Mouse (Mus musculus) liver, adult 2 months (tissue): ENCODE measurements around the gene Azgp1. TPM values are rescaled to one million over a fixed set of nuclear protein-coding genes. Genes with fewer than 3 reads are reported as not detected.

Source experiments
- DNase-seq: peaks from one replicate; pipeline ENCODE4 v3.0.0-alpha.2; 2011; ENCODE audit warnings: low read depth, low spot score; ENCODE audit errors: extremely low read depth
- H3K27ac ChIP-seq: fragments of 200-500 bp; replicated peaks from 2 replicates; pipeline ENCODE4 v1.5.1; 2012; ENCODE audit warnings: low read depth, mild to moderate bottlenecking, control low read depth, inconsistent platforms, low read length; ENCODE audit not compliant: insufficient read depth
- H3K27me3 ChIP-seq: fragments of 200-500 bp; 2 replicates; pipeline ENCODE4 v1.6.1; 2012; ENCODE audit warnings: mild to moderate bottlenecking, moderate library complexity, low read length, inconsistent platforms; ENCODE audit not compliant: control insufficient read depth, insufficient read depth
- H3K36me3 ChIP-seq: fragments of 200-500 bp; 2 replicates; pipeline ENCODE4 v1.6.1; 2012; ENCODE audit warnings: low read length, inconsistent platforms; ENCODE audit not compliant: control insufficient read depth, insufficient read depth
- H3K4me1 ChIP-seq: fragments of 200-500 bp; 2 replicates; pipeline ENCODE4 v1.6.1; 2011; ENCODE audit warnings: low read length; ENCODE audit not compliant: control insufficient read depth, insufficient read depth
- H3K4me3 ChIP-seq: fragments of 200-500 bp; 2 replicates; pipeline ENCODE4 v1.5.1; 2011; ENCODE audit warnings: low read depth, mild to moderate bottlenecking, control low read depth, low read length, moderate library complexity; ENCODE audit not compliant: insufficient read depth
- H3K79me2 ChIP-seq: fragments of 200-500 bp; 2 replicates; pipeline ENCODE4 v1.6.1; 2012; ENCODE audit warnings: inconsistent platforms, mild to moderate bottlenecking, low read length, moderate library complexity; ENCODE audit not compliant: control insufficient read depth, insufficient read depth
- H3K9ac ChIP-seq: fragments of 200-500 bp; 2 replicates; pipeline ENCODE4 v1.6.1; 2012; ENCODE audit warnings: low read depth, mild to moderate bottlenecking, control low read depth, inconsistent platforms, low read length
- CTCF ChIP-seq: fragments of 200-500 bp; IDR thresholded peaks from 2 replicates; pipeline ENCODE4 v1.5.1; 2011; ENCODE audit warnings: low read depth, low read length, control low read depth
- POLR2A ChIP-seq: fragments of 200-500 bp; IDR thresholded peaks from 2 replicates; pipeline ENCODE4 v1.6.1; 2011; ENCODE audit warnings: low read length, control low read depth; ENCODE audit not compliant: insufficient read depth; ENCODE audit errors: extremely low read depth
- WGBS: fragments of 180-500 bp; shearing (Covaris S2); methylation state at CpG from one replicate; pipeline ENCODE4 v1.1.7; 2018; 5-methylcytosine and 5-hydroxymethylcytosine counted together
- polyA plus RNA-seq: library from polyadenylated mRNA; depleted of rRNA; stranded (reverse); fragments of >200 nt; gene quantifications from 2 replicates; pipeline ENCODE4 v1.2.3, GENCODE M21; 2012
- total RNA-seq: library from RNA; depleted of rRNA; stranded (reverse); fragments of >200 nt; gene quantifications from 2 replicates; pipeline ENCODE4 v1.2.3, GENCODE M21; 2014

Gene Azgp1
- total and polyA plus RNA-seq, 2 experiments = 1,209 to 1,614 TPM

DNA sequence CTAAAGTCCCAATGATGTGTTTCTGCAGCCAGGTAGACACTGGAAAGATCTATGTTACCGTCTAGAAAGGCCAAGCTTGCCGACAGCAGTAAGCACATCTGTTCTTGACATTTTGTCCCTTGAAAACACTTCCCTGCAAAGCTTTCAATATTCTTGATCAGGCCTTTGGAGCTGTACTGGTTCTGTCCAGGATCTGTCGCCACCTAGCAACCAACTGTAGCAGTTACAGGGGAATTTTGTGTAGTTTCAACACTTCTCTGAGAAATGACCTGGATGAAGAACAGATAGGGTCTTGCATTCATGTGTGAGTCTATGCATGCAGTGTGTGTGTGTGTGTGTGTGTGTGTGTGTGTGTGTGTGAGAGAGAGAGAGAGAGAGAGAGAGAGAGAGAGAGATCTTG, 7.6 kb upstream of the Azgp1 start:
- peak overlapping the region; percentile 99 for H3K27ac ChIP-seq
- 12% methylated on average over 3 of the region's 3 CpGs for WGBS
- peak; percentile 75 for DNase-seq

DNA sequence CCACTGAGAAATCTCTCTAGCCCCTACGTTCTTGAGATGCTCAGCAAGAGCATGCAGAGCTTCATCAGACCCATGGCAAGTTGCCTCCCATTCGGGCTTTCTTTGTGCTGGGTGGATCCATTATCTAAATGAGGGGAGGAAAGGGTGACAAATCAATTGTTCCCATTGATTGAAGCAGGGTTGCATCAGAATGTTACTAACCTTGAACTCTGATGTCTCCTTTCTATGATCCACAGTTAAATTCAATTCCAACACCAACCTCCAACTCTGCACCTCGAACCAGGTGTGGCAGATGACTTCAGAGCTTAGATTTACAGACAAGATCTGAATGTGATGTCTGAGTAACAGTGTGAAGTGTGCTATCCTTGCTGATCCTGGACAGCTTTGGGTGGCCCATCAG, 6.6 kb upstream of the Azgp1 start:
- no peaks in the 10 kb centered on the region for H3K36me3 ChIP-seq
- 6% methylated on average over 3 of the region's 3 CpGs for WGBS

More for the DNA sequence above, 7.6 kb upstream of the Azgp1 start:
- Histone ChIP-seq H3K4me1 (peaks cover 23% of the 10 kb centered on the region), H3K4me3 (no peak overlapping the region), H3K27me3 (no peaks in the 10 kb centered on the region), H3K9ac (peak overlapping the region; percentile 22; the same call in 1 of the 2 replicates), H3K36me3 (no peaks in the 10 kb centered on the region), H3K79me2 (no peaks in the 10 kb centered on the region)
- TF ChIP-seq CTCF (peak; percentile 50), POLR2A (no peak)

DNA sequence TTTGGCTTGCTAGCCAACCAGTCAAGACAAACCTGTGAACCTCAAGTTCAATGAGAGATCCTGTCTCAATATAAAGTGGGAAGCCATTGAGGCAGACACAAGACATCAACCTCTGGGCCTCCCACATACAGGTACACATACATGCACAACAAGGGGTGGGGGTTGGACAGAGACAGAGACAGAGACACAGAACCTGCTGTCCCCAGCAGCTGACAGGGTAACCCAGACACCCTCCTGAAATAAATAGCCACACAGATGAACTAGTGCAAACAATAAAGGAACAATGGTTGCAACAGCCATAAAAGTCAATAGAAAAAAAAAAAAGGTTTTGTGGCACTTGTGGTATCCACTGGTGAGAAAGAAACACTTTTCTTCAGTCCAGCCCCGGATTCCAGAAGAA, 5.9 kb upstream of the Azgp1 start:
- no peaks in the 10 kb centered on the region for H3K79me2 ChIP-seq
- no peak overlapping the region for H3K4me3 ChIP-seq
- H3K27ac ChIP-seq = peak overlapping the region; percentile 99
- TF ChIP-seq CTCF (no peak), POLR2A (no peak)
- peak overlapping the region; percentile 16; the same call in 1 of the 2 replicates for H3K9ac ChIP-seq
- peak; percentile 85 for DNase-seq
- WGBS = 24% methylated on average over 1 of the region's 1 CpGs
- H3K36me3 ChIP-seq = no peaks in the 10 kb centered on the region
- no peaks in the 10 kb centered on the region for H3K27me3 ChIP-seq
- peaks cover 32% of the 10 kb centered on the region for H3K4me1 ChIP-seq

More for the DNA sequence above, 6.6 kb upstream of the Azgp1 start:
- Histone ChIP-seq H3K27me3 (no peaks in the 10 kb centered on the region), H3K4me1 (peaks cover 30% of the 10 kb centered on the region), H3K27ac (peak overlapping the region; percentile 99), H3K79me2 (no peaks in the 10 kb centered on the region), H3K4me3 (no peak overlapping the region), H3K9ac (peak overlapping the region; percentile 69)
- TF ChIP-seq POLR2A (no peak), CTCF (no peak)
- DNase-seq = peak; percentile 99

DNA sequence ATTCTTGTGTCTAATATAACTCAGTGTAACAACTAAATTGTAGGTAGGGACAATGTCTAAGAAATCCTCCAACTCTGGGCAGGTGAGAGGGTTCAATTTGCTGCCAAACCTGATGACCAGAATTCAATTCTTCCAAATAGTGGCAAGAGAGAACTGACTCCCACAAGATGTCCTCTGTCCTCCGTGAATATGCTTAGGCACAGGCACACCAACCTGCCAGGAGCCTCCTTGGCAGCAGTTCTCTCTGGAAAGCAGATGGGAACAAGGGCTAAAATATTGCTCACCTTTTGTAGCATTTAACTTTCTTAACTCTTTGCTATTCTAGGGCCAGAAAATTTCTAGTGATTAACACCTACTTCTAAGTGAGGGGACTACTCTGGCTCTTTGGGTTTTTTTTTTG, 4.0 kb upstream of the Azgp1 start:
- peaks cover 36% of the 10 kb centered on the region for H3K4me1 ChIP-seq
- peak; percentile 91 for DNase-seq
- no peak overlapping the region; the same call in 1 of the 2 replicates for H3K9ac ChIP-seq
- 7% methylated on average over 1 of the region's 1 CpGs for WGBS
- H3K36me3 ChIP-seq = no peaks in the 10 kb centered on the region
- no peaks in the 10 kb centered on the region for H3K27me3 ChIP-seq
- peaks cover 5% of the 10 kb centered on the region; the same call in 1 of the 2 replicates for H3K79me2 ChIP-seq
- H3K27ac ChIP-seq = peak overlapping the region; percentile 32
- TF ChIP-seq CTCF (peak; percentile 27), POLR2A (no peak)
- no peak overlapping the region for H3K4me3 ChIP-seq

DNA sequence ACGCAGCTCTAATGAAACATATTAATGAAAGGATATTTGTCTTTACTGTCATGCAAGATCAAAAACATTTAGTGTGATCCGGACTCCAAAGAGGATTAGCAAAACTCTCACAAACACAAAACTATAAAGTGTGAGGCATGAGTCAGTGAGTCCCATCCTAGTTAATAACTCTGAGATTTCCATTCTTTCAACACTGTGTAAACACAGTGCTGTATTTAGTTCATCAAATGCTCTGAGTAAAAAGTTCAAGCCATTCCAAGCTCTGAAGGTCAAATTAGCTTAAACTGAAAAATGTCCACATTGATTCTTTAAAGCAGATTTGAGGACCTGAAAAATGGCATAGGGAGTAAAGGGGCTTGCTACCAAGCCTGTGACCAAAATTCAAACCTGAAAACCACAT, 2.2 kb upstream of the Azgp1 start:
- H3K27me3 ChIP-seq = no peaks in the 10 kb centered on the region
- H3K36me3 ChIP-seq = no peaks in the 10 kb centered on the region
- no peak for TF ChIP-seq CTCF
- TF ChIP-seq POLR2A = no peak
- peaks cover 15% of the 10 kb centered on the region; the same call in 1 of the 2 replicates for H3K79me2 ChIP-seq
- 21% methylated on average over 2 of the region's 2 CpGs for WGBS
- peak; percentile 93 for DNase-seq
- H3K27ac ChIP-seq = peak overlapping the region; percentile 100
- H3K4me3 ChIP-seq = no peak overlapping the region
- H3K9ac ChIP-seq = peak overlapping the region; percentile 58
- H3K4me1 ChIP-seq = peaks cover 32% of the 10 kb centered on the region

DNA sequence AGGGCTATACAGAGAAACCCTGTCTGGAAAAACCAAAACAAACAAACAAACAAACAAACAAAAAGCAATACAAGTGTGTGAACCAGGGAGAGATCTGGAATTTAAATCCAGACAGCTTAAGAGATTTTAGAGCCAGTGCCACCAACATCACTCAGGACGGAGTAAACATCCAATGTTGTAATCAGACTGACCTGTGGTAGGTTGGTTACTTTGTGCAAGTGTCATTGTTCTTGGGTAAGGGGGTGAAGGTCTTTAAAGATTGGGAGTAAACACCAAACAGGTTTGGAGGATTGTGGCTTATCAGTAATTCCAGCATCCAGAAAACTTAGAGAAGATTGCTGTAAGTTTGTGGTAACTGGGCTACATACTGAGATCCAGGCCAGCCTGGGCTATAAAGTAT, 5.0 kb downstream of the Azgp1 start:
- DNase-seq = peak; percentile 95
- WGBS = 23% methylated on average over 1 of the region's 1 CpGs

More for the DNA sequence above, 5.0 kb downstream of the Azgp1 start:
- TF ChIP-seq CTCF = no peak
- Histone ChIP-seq H3K79me2 (peaks cover 15% of the 10 kb centered on the region; the same call in 1 of the 2 replicates), H3K4me3 (no peak overlapping the region), H3K9ac (no peak overlapping the region), H3K36me3 (peaks cover 48% of the 10 kb centered on the region), H3K4me1 (peaks cover 21% of the 10 kb centered on the region), H3K27ac (peak overlapping the region; percentile 85), H3K27me3 (no peaks in the 10 kb centered on the region)
